Mouse (Mus musculus) thymus, postnatal 25 days (tissue): ENCODE data around the gene Tex13c1.

ENCODE experiments used
- DNase-seq: peaks from one replicate; pipeline ENCODE4 v3.0.0; 2022

Gene Tex13c1

DNA sequence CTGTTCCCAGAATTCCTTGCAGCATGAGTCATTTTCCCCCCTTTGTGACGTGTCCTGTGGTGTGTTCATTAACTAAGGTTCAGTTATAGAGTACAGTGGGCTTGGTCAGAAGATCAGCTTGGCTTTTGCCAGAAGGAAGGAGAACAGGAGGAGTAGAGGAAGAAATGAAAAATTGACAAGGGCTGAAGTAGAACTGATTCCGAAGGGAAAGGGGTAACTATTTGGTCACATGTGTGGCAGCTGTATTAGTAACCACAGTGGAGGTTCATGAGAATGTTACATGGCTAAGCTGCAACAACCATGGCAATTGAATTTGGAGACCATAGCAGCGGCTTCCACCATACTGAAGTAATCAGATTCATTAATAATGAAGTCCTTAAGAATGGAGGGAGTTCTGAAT lies at the start of gene Tex13c1:
Gene Tex13c1 (plus strand): TSS at position 301 of the 400 bp plus-strand sequence.
- no peak for DNase-seq
